Mouse (Mus musculus) cerebellum, adult (tissue): ENCODE results near the gene Gm20817.
"Not testable (repeated sequence)": the region's sequence is repeated elsewhere in the genome, so short reads cannot be mapped to it uniquely, and the experiment has no call there.

ENCODE experiments used
- ATAC-seq: cut with Nextera tagmentation; 2 replicates; pipeline ENCODE4 v1.9.2; 2017; ENCODE audit warnings: mild to moderate bottlenecking, moderate library complexity, mixed read lengths; ENCODE audit not compliant: insufficient number of reproducible peaks, low FRiP score, low TSS enrichment

Gm20817 gene

GRCm38 (mm10) chrY:68832628-68833027 is at the start of gene Gm20817:
Gm20817 (minus strand) TSS chrY:68832728.
- not testable (repeated sequence) for ATAC-seq
